Mouse (Mus musculus): Measurements from ENCODE around the gene Gm17364. TPM values are rescaled to one million over a fixed set of nuclear protein-coding genes. Genes with fewer than 3 reads are reported as not detected.
A peak's percentile ranks its signal among the peaks of the same experiment; 100 is the strongest.

Gene Gm17364
- polyA plus RNA-seq (2016; fragmentation: Nextera tagmentation; extraction: Ambion mirVana) = not detected in 2 replicates

DNA sequence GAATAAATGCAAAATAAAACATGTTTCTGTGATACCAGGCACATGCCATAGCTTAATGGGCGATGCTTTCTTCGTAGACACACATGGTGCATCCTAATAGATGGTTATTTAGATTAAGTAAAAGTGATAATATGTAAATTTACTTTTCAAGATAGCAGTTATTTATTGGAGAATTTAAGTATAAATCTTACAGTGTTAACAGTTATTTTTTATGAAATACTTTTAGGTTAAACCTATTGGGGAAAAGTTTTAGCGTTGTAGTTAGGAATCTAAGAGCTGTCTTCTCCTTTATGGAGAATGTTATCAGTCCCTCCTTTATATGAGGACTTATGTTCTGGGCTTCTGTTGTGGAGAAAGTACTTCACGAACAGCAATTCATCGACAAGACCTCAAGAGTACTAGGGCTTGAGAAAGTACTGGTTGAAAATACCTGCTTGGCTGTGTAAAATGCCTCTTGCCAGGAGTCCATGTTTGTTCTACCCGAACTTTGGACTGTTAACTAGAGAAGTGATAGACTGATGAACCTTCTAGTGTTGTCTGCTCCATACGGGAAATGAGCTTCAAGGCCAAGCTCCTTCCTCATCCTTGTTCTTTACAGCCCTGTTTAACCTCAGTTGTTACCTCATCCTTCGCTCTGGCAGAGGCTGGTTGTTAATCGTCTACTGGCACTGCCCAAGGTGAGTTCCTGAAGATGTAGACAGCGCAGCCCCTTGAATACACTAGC, at the start of gene Gm17364:
TSS of gene Gm17364 (minus strand) at position 51 of the 724 bp plus-strand sequence.
- H3K4me1 ChIP-seq = no peaks in the 10 kb centered on the region
- no peak for DNase-seq (ENCODE audit: extremely low spot score, low spot score)
- no peaks in the 10 kb centered on the region for H3K27me3 ChIP-seq (ENCODE audit: poor library complexity, severe bottlenecking)
- peaks cover 8% of the 10 kb centered on the region for H3K36me3 ChIP-seq (replicated peaks)
- H3K27ac ChIP-seq = no peak within 1 kb of the TSS
- 94% methylated on average over 10 of the region's 10 CpGs for WGBS
- peaks cover 4% of the 10 kb centered on the region; the same call in 1 of the 2 replicates for H3K9me3 ChIP-seq
- no peak within 1 kb of the TSS for H3K4me3 ChIP-seq

DNA sequence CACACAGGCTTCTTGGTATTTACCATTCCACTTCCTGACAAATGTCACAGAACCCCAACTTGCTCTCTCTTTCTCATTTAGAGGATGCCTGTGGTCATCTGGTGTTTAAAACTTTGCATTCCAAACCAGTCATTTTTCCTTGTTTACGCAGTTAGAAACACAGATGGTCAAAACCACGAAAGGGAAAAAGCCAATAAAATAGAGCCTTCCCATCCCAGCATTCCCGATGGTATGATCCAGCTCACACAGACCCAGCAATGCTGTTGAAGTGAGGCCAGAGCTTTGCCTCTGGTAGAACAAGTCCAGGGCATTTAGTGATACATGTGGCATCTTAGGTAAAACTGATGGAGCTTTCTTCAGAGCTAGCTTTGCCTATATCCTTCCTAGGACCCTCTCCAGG, 47.7 kb upstream of the Gm17364 start:
- 86% methylated on average over 3 of the region's 3 CpGs for WGBS
- Histone ChIP-seq H3K4me1 (peaks cover 5% of the 10 kb centered on the region), H3K36me3 (replicated peaks) (peaks cover 46% of the 10 kb centered on the region), H3K9me3 (no peaks in the 10 kb centered on the region), H3K4me3 (no peak overlapping the region), H3K27ac (0 out of 2 replicates have a peak overlapping the region, but pooled peaks have one; percentile 25), H3K27me3 (ENCODE audit: poor library complexity, severe bottlenecking) (no peaks in the 10 kb centered on the region)
- DNase-seq (ENCODE audit: extremely low spot score, low spot score) = no peak

DNA sequence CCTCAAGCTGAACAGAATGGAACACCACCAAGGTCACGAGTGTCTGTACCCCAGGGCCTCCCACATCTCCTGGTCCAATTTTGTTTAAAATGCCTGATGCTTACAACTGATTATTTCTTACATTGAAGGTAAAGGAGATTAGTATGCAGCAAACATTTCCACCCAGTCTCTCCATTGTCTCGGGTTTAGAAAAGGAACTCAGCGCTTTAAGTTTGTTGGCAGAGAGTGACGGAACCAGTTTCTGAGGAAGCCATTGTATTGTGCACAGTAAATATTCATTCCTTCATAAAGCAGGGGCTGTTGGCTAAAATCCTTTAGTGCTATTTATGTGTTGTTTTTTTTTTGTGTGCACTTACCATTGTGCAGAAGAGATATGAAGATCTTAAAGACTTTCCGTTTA, 47.0 kb upstream of the Gm17364 start:
- H3K4me3 ChIP-seq = no peak overlapping the region
- DNase-seq (ENCODE audit: extremely low spot score, low spot score) = no peak
- H3K27me3 ChIP-seq (ENCODE audit: poor library complexity, severe bottlenecking) = no peaks in the 10 kb centered on the region
- WGBS = 83% methylated on average over 5 of the region's 5 CpGs
- peaks cover 48% of the 10 kb centered on the region for H3K36me3 ChIP-seq (replicated peaks)
- H3K27ac ChIP-seq = no peak overlapping the region
- no peaks in the 10 kb centered on the region for H3K9me3 ChIP-seq
- peaks cover 5% of the 10 kb centered on the region for H3K4me1 ChIP-seq

DNA sequence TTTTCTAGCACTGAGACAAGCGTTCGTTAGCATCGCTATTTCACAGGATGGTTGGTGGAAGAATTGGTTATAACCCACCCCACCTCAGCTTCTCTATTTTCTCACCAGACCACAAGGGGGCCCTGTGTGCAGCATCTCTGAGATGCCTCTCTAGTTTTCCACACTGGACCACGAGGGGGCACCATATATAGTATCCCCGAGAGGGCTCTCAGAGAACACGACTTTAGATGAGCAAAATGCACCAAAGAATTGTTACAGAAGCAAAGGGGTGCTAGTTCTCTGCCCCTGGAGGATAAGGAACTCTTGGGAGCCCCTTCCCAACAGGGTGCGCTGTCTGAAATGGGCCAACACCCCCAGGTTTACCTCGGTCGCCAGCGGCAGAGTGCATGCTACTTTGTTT, 28.9 kb upstream of the Gm17364 start:
- DNase-seq (ENCODE audit: extremely low spot score, low spot score) = peak; percentile 61
- WGBS = 63% methylated on average over 10 of the region's 10 CpGs
- no peaks in the 10 kb centered on the region for H3K36me3 ChIP-seq (replicated peaks)

DNA sequence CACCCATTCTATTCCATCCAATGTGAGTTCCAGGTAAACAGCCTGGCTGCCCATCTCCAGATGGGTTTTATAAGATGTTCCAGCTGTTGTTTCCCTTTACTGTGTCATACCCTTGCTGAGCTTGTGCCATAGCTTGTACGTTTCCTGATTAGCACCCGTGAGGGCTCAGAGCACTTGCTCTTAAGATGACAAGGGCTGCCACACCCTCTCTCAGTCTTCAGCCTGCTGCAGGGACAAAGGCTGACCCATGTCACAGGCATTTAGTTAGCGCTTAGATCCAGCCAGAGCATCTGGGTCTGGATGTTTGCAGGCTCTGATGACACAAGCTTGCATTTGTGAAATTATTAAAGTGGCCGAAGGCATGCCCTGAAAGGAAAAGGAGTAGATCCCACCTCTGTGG, 26.3 kb upstream of the Gm17364 start:
- H3K27me3 ChIP-seq (ENCODE audit: poor library complexity, severe bottlenecking) = no peaks in the 10 kb centered on the region
- H3K36me3 ChIP-seq (replicated peaks) = no peaks in the 10 kb centered on the region
- WGBS = 69% methylated on average over 4 of the region's 4 CpGs
- no peak overlapping the region for H3K4me3 ChIP-seq
- H3K9me3 ChIP-seq = no peaks in the 10 kb centered on the region
- DNase-seq (ENCODE audit: extremely low spot score, low spot score) = no peak
- H3K27ac ChIP-seq = no peak overlapping the region
- peaks cover 23% of the 10 kb centered on the region for H3K4me1 ChIP-seq

More for the DNA sequence above, 28.9 kb upstream of the Gm17364 start:
- no peak overlapping the region for H3K4me3 ChIP-seq
- H3K27me3 ChIP-seq (ENCODE audit: poor library complexity, severe bottlenecking) = no peaks in the 10 kb centered on the region
- H3K27ac ChIP-seq = no peak overlapping the region
- peaks cover 16% of the 10 kb centered on the region for H3K4me1 ChIP-seq
- no peaks in the 10 kb centered on the region for H3K9me3 ChIP-seq

DNA sequence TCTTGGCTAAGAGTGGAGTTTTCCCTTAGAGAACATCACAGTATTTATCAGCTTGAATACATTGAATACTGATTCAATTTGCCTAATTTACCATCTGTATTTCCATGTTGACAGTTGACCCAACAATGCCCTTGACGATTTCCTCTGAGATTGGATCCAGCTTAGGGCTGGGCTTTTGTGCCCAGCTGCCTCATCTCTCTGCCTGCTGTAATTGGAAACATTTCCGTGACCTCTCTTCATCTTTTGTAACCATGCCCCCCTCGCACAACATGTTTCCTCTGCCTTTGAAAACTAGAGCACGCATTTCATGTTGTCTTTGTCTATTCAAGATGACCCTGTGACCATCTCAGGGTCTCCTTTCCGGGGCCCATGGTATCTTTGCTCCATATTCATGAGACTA, 25.2 kb upstream of the Gm17364 start:
- no peaks in the 10 kb centered on the region for H3K27me3 ChIP-seq (ENCODE audit: poor library complexity, severe bottlenecking)
- 64% methylated on average over 5 of the region's 5 CpGs for WGBS
- peaks cover 23% of the 10 kb centered on the region for H3K4me1 ChIP-seq
- H3K9me3 ChIP-seq = no peaks in the 10 kb centered on the region
- no peak overlapping the region for H3K4me3 ChIP-seq
- no peak overlapping the region for H3K27ac ChIP-seq
- H3K36me3 ChIP-seq (replicated peaks) = no peaks in the 10 kb centered on the region
- DNase-seq (ENCODE audit: extremely low spot score, low spot score) = no peak

DNA sequence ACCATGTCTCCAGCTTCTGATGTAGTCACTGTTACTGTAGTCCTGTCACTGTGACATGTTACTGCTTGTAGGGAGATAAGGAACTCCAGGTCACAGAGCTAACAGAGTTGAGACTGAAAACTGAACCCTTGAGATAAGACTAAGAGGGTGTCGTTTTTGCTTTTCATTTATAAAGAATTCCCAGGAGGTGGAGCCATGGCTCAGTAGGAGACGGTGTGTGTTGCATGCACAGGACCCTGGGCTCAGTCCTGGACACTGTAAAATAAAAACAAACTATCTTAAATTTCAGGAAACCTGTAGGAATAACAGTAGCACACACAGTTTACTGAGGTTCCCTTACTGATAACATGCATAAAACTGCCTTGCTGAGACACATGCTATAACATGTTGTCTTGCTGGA, 24.8 kb upstream of the Gm17364 start:
- Histone ChIP-seq H3K4me1 (peaks cover 28% of the 10 kb centered on the region), H3K36me3 (replicated peaks) (no peaks in the 10 kb centered on the region), H3K4me3 (no peak overlapping the region), H3K27me3 (ENCODE audit: poor library complexity, severe bottlenecking) (no peaks in the 10 kb centered on the region), H3K9me3 (no peaks in the 10 kb centered on the region), H3K27ac (no peak overlapping the region)
- 58% methylated on average over 2 of the region's 2 CpGs for WGBS
- no peak for DNase-seq (ENCODE audit: extremely low spot score, low spot score)

DNA sequence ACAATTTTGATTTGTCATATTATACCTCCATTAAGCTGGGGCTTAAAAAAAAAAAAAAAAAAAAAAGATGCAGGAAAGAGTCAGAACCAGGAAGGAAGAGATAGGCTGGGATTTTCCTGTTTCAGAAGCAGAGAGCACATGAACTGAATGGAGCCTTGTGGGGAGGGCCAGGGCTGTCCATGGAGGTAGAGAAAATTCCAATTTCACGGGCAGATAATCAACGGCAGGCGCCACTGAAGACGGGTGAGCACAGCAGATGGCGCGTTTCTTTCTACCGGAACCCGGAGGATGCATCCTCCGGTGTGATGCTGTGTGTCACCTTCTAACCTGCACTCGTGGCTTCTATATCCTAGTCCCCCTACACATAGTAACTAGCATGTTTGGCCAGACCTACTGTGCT, 22.6 kb upstream of the Gm17364 start:
- Histone ChIP-seq H3K36me3 (replicated peaks) (no peaks in the 10 kb centered on the region), H3K9me3 (no peaks in the 10 kb centered on the region), H3K27me3 (ENCODE audit: poor library complexity, severe bottlenecking) (no peaks in the 10 kb centered on the region), H3K27ac (no peak overlapping the region), H3K4me3 (no peak overlapping the region), H3K4me1 (peaks cover 30% of the 10 kb centered on the region)
- WGBS = 59% methylated on average over 10 of the region's 10 CpGs
- no peak for DNase-seq (ENCODE audit: extremely low spot score, low spot score)

DNA sequence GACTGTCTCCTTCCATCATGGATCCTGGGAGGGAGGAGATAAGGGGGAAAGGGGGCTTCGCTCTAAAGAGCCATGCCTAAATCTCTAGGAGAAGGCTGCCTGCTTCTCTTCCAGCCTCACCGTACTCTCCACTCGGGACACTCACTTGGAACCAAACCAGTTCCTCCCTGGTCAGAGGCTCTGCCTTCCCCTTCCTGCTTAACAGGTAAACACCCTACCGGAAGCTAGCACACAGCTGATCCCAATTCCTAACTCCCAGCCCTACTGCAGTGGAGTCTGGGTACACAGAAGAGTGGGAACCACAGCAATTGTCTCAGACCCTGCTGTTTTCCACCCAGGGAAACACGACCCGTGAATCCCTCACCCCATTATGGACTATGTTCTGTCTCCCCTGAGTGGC, 22.1 kb upstream of the Gm17364 start:
- H3K4me3 ChIP-seq = no peak overlapping the region
- 74% methylated on average over 6 of the region's 6 CpGs for WGBS
- no peak overlapping the region for H3K27ac ChIP-seq
- H3K27me3 ChIP-seq (ENCODE audit: poor library complexity, severe bottlenecking) = no peaks in the 10 kb centered on the region
- no peaks in the 10 kb centered on the region for H3K36me3 ChIP-seq (replicated peaks)
- no peaks in the 10 kb centered on the region for H3K9me3 ChIP-seq
- DNase-seq (ENCODE audit: extremely low spot score, low spot score) = no peak
- peaks cover 30% of the 10 kb centered on the region for H3K4me1 ChIP-seq

DNA sequence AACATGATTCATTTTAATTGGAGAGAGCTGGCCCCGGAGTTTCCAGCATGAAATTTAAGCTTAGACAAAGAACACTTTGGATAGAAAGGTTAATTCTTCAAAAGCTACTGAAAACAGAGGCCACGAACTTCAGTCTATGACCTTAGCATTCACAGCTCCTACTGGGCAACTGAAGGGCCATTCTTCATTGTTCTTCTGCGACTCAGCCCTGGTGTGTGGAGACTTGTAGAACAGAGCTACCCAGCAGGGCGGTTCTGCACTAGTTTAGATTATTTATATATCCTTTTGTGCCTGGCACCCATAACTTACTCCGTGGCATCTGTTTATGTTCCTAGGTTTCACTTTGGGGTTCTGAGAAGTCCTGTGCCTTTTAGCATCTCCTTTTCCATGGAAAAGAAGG, 19.8 kb upstream of the Gm17364 start:
- 63% methylated on average over 5 of the region's 5 CpGs for WGBS
- Histone ChIP-seq H3K36me3 (replicated peaks) (no peaks in the 10 kb centered on the region), H3K4me3 (no peak overlapping the region), H3K27me3 (ENCODE audit: poor library complexity, severe bottlenecking) (no peaks in the 10 kb centered on the region), H3K27ac (no peak overlapping the region), H3K9me3 (no peaks in the 10 kb centered on the region), H3K4me1 (peaks cover 16% of the 10 kb centered on the region)
- DNase-seq (ENCODE audit: extremely low spot score, low spot score) = no peak

DNA sequence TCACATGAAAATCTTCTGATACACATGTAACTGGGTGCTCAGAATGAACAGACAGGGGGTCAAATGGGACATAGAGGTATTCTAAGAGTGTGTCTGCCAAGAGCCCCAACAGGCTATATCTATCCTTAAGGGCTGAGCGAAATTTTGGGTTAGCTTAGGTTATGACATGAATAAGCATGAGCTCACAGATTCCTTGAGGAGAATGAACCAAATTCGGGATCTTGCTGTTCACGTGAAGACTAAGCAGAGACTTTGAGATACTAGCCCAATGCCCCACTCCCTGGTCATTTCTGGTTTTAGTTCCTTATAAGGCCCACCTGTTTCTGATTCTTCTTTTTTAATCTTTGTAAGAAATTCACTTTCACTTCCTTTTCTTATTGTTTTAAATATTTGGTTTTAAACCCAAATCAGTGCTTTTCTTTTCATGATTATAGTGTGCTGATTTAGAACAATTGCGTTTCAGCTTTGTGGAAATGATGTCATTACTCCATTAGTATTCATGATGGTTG, 17.7 kb upstream of the Gm17364 start:
- H3K4me1 ChIP-seq = peaks cover 14% of the 10 kb centered on the region
- no peak for DNase-seq (ENCODE audit: extremely low spot score, low spot score)
- H3K27me3 ChIP-seq (ENCODE audit: poor library complexity, severe bottlenecking) = no peaks in the 10 kb centered on the region
- 83% methylated on average over 4 of the region's 4 CpGs for WGBS
- H3K4me3 ChIP-seq = no peak overlapping the region
- H3K27ac ChIP-seq = no peak overlapping the region
- H3K9me3 ChIP-seq = no peaks in the 10 kb centered on the region
- no peaks in the 10 kb centered on the region for H3K36me3 ChIP-seq (replicated peaks)

DNA sequence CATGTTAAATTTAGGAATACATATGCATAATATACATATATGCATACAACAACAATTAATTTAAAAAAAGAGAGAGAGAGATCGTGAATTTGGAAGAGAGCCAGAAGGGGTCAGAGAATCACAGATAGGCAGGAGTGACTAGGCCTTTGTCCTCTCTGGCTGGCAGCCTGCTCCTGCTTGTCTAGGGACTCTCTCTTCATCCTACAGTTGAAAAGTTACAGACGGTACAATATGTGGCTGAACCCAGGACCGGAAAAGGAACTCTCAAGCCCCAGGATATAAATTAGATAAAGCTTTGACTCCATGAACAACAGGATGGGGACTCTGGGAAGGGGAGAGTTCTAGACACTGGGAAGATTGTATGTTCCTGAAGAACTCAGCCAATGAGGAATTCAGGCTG, 12.5 kb upstream of the Gm17364 start:
- DNase-seq (ENCODE audit: extremely low spot score, low spot score) = no peak
- 95% methylated on average over 3 of the region's 3 CpGs for WGBS
- no peak overlapping the region for H3K4me3 ChIP-seq
- no peaks in the 10 kb centered on the region for H3K27me3 ChIP-seq (ENCODE audit: poor library complexity, severe bottlenecking)
- no peaks in the 10 kb centered on the region for H3K4me1 ChIP-seq
- H3K36me3 ChIP-seq (replicated peaks) = no peaks in the 10 kb centered on the region
- H3K27ac ChIP-seq = no peak overlapping the region
- no peaks in the 10 kb centered on the region for H3K9me3 ChIP-seq

DNA sequence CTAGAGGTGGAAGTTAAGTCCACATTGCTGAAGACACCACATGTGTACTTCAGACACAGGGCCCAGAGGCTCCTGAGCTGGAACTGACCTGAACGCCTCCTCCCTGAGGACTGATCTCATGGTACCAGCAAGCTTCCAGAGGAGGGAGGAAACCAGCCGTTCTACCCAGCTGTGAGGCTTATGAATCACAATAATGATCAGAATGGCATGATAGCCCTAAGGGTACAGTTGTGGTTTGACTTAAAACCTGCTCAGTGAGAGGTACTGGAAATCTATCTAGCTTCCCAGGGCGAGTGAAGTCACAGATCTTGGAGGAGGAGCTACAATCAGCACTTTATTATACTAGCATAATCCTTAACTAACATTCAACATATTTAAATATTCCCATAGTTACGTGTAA, 11.7 kb upstream of the Gm17364 start:
- H3K4me1 ChIP-seq = no peaks in the 10 kb centered on the region
- WGBS = 89% methylated on average over 4 of the region's 4 CpGs
- no peaks in the 10 kb centered on the region for H3K9me3 ChIP-seq
- H3K4me3 ChIP-seq = no peak overlapping the region
- H3K36me3 ChIP-seq (replicated peaks) = no peaks in the 10 kb centered on the region
- no peak for DNase-seq (ENCODE audit: extremely low spot score, low spot score)
- H3K27ac ChIP-seq = no peak overlapping the region
- H3K27me3 ChIP-seq (ENCODE audit: poor library complexity, severe bottlenecking) = no peaks in the 10 kb centered on the region
